Mouse (Mus musculus) gastrocnemius, adult 2 months (tissue): Measurements from ENCODE around the gene H2-D1. TPM values are rescaled to one million over a fixed set of nuclear protein-coding genes. Genes with fewer than 3 reads are reported as not detected.
"Not testable (repeated sequence)": the region's sequence is repeated elsewhere in the genome, so short reads cannot be mapped to it uniquely, and the experiment has no call there.

Source experiments
- DNase-seq: peaks from one replicate; pipeline ENCODE4 v3.0.0; 2022
- H3K27ac ChIP-seq: fragments of 200-600 bp; 2 replicates; pipeline ENCODE4 v1.8.1; 2022; ENCODE audit warnings: mild to moderate bottlenecking
- H3K4me3 ChIP-seq: fragments of 200-600 bp; 2 replicates; pipeline ENCODE4 v1.8.1; 2022; ENCODE audit warnings: mild to moderate bottlenecking, moderate library complexity
- CTCF ChIP-seq: fragments of 200-600 bp; IDR thresholded peaks from 2 replicates; pipeline ENCODE4 v1.8.1; 2022; ENCODE audit warnings: antibody characterized with exemption, mild to moderate bottlenecking, moderate library complexity
- intact Hi-C: fragments of 180-260 bp; cut with DNase I; formaldehyde crosslinking; loops from one replicate; pipeline ENCODE4 v1.15.1; 2025
- total RNA-seq, 2 experiments: library from RNA; stranded (reverse); gene quantifications; 2 replicates each; pipeline ENCODE4 v1.2.3; 2021

H2-D1 gene
- total RNA-seq, 2 experiments from 2014 or later = 30.4 to 38.5 TPM

DNA sequence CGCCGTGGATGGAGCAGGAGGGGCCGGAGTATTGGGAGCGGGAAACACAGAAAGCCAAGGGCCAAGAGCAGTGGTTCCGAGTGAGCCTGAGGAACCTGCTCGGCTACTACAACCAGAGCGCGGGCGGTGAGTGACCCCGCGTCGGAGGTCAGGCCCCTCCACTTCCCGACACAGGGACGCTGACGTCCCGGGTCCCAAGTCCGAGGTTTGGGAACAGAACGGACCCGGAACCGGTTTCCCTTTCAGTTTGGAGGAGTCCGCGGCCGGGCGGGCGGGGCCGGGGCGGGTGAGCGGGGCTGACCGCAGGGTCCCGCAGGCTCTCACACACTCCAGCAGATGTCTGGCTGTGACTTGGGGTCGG is 973 bp downstream of the H2-D1 start:
- no peak for DNase-seq
- no peak for TF ChIP-seq CTCF
- intact Hi-C loops = no loop called here
- H3K27ac ChIP-seq = peak overlapping the region; percentile 86
- peak overlapping the region; percentile 89 for H3K4me3 ChIP-seq

DNA sequence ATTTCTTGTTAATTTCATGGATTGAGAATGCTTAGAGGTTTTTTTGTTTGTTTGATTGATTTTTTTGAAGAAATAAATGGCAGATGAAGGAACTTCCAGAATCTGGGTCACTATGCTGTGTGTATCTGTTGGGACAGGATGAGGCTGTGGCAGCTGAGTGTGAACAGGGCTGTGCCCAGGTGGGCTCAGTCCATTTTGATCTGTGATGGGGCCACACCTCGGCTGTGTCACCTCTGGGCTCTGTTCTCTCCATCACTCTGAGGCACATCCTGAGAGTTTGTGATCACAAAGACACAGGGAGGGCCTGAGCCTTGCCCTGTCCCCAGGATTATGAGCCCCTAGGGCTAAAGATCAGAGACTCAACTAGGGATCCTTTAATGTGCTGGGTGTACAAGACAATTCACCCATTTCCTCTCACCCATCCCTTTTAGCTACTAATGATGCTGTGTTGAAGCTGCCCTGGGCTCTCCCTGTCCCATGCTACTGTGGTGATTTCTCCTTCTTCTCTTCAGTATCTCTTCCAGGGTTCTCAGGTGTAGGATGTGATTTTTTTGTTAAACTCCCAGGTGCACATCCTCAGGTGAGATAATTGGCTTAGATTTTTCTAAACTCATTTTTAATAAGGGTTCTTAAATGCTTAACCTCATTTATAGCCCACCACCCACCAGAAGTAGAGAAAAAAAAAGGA is 5.0 kb downstream of the H2-D1 start:
- TF ChIP-seq CTCF = no peak
- Histone ChIP-seq H3K27ac (no peak overlapping the region), H3K4me3 (no peak overlapping the region)
- no peak for DNase-seq
- intact Hi-C loops = loop anchor here (1.0 kb wide), 1 partner anchor 1272 kb away; no protein-coding TSS in a partner anchor

DNA sequence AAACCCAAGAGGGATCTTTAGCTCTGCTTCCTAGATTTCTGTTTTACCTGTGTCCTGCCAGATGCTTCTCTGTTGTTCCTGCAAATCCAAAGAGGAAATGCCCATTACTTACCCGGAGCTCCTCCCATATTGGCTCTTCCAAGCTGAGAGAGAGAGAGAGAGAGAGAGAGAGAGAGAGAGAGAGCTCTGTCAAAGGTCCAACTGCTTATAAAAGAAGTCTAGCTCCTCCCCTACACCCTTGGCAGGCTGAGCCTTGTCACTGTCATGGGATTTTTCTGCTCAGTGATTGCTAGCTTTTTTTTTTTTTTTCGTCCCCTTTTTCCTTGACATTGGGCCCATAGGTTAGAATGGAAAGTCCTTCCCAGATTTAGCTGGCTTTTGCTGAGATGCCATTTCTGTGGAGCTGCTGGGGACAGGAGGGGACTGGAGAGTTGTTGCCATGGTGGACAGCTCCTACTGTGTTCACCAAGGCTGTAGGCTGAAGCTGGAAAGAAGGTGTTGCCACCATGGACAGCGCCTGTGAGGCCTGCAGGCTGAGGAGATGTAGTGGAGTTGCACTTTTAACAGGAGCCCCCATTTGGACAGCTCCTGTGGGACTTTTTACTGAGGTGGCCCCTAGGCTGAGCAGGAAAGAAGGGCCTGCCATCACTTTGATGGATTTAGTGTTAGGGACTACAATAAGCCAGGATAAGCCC is 7.3 kb downstream of the H2-D1 start:
- no peak for TF ChIP-seq CTCF

DNA sequence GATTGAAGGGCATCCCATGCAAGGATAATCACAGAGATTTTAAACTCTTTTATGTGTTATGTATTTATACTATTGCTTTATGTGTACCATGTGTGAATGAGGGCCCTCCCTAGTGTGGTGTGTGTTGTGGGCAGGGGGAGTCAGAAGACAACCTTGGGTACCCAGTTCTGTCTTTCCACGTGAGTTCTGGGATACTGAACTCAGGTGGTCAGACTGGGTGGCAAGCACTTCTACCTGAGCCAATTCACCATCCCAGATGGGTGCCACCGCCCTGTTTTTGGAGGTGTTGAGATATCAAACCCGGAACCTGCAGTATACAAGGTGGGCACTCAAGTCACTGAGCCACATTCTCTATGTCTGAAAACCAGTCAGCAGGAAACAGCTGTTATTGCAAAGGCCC is 9.7 kb downstream of the H2-D1 start:
- intact Hi-C loops = no loop called here
- no peak for TF ChIP-seq CTCF

More for the DNA sequence above, 7.3 kb downstream of the H2-D1 start:
- H3K27ac ChIP-seq = no peak overlapping the region
- DNase-seq = no peak
- intact Hi-C loops = no loop called here
- no peak overlapping the region for H3K4me3 ChIP-seq

DNA sequence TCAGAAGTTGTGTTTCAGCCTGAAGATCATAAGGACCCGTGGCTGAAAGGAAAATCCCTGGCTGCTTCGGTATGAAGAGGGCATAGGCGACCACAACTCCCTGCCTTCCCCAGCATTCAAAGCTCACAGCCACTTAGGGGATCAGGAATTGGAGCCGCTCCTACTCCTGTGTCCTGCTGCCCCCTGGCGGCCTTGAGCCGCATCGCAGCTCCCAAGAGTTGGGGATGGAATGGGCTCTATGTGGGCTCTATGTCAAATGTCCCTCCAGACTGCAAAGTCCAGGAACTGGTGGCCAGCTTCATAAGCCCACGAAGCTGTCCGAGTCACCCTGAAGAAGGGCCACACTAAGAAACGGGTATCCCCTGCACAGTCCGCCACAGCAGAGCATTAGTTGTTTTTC is 12.2 kb downstream of the H2-D1 start:
- no peak overlapping the region for H3K4me3 ChIP-seq
- DNase-seq = peak; percentile 88
- no peak; the same call in 1 of the 2 replicates for TF ChIP-seq CTCF
- H3K27ac ChIP-seq = no peak overlapping the region
- intact Hi-C loops = loop anchor here (1.0 kb wide), 1 partner anchor 16 kb away; no protein-coding TSS in a partner anchor

More for the DNA sequence above, 9.7 kb downstream of the H2-D1 start:
- DNase-seq = no peak
- H3K4me3 ChIP-seq = no peak overlapping the region
- H3K27ac ChIP-seq = no peak overlapping the region

DNA sequence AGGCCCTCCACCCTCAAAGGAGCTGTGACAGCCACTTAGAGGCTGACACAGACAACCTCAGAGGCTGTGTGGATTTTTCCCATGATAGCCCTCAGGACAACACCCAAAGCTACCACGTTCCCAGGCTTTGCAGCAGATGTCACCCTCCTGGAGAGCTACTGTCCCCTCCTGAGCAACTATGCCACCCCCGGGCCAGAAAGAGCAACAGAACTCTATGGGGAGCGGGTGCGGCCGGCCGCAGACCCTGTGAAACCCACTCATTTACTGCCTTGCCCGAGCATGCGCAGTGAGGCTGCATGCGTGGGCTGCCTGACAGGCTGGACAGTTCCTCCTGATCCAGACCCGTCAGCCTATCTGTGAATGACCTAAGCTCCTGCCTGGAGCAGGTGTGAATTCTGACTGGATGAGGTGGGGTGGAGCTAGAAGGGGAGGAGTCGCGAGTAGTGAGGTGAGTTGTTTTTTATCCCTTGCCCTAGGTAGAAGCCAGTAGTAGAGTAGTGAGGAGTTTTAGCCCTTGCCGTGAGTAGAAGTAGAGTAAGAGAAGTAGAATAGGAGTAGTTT is 13.9 kb downstream of the H2-D1 start:
- Histone ChIP-seq H3K4me3 (no peak overlapping the region), H3K27ac (no peak overlapping the region)
- no peak for DNase-seq
- TF ChIP-seq CTCF = no peak
- intact Hi-C loops = no loop called here

DNA sequence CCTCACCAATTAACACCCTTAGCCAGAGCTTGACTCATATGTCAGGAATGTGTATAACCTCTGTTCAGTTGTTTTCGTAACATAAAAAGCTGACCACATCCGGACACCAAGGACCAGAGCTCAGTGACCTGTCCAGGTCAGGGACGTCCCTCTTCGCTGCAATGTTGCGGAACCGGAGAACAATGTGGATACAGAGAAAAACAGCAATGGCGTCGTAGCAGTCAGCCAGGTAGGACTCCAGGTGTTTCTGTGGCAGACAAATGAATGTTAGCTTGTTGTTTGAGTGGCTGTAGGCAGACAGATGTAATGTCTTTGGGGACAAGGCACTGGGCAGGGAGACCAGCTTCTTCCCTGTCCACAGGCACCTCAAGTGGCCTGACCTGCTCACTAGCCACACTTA is 15.5 kb downstream of the H2-D1 start:
- no peak for DNase-seq
- no peak overlapping the region for H3K4me3 ChIP-seq
- H3K27ac ChIP-seq = no peak overlapping the region
- intact Hi-C loops = loop anchor here (2.0 kb wide), 1 partner anchor 1317 kb away; no protein-coding TSS in a partner anchor
- no peak for TF ChIP-seq CTCF

DNA sequence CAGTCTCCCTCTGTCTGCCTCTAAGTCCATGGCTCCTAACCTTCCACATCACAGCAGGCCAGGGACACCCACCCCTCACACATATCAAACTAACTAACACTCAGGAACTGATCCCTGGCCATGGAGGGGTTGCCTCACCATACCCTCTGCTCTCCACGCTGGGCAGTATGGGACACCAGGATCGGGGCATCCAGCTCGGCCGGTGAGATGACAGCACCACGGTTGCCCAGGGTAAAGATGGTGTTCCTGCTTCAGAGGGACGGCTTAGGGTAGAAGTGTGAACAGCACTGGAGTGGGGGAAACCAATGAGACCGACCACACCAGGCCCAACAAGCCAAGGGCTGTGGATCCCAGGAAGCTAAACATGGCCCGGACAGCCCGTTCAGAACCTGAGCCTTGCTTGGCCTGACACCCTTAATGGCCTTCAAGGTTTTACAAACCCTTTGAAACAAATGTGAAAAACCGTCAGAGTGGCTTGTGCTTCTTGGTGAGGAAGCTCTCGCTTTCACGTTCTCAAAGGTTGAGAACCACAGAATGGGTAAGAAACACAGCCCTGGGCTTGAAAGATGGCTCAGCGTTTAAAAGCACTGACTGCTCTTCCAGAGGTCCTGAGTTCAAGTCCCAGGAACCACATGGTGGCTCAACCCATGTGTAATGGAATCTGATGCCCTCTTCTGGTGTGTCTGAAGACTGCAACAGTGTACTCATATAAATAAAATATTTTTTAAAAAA is 16.6 kb downstream of the H2-D1 start:
- H3K27ac ChIP-seq = no peak overlapping the region
- no peak; the same call in 1 of the 2 replicates for TF ChIP-seq CTCF
- intact Hi-C loops = loop anchor here (2.0 kb wide), 1 partner anchor 1318 kb away; no protein-coding TSS in a partner anchor
- no peak for DNase-seq
- H3K4me3 ChIP-seq = no peak overlapping the region

DNA sequence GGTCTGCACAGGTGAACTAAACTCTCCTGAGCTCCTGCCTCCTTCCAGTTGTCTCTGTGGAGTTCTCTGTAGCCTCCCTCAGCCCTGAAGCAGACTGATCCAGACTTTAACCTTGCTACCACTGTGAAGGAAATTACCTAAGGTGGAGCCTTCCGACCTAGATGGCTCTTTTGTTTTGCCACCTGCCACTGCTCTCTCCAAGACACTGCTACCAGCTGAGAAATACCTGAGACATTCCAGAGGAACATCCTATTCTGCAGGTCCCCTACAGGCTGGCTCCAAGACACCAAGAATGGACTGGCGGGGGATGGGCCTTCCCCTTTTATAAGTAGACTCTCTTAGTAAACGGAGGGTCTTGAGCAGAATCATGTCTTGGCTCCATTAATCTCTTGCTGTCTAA is 17.7 kb downstream of the H2-D1 start:
- no peak for TF ChIP-seq CTCF
- H3K27ac ChIP-seq = no peak overlapping the region
- intact Hi-C loops = no loop called here
- DNase-seq = no peak
- H3K4me3 ChIP-seq = no peak overlapping the region

DNA sequence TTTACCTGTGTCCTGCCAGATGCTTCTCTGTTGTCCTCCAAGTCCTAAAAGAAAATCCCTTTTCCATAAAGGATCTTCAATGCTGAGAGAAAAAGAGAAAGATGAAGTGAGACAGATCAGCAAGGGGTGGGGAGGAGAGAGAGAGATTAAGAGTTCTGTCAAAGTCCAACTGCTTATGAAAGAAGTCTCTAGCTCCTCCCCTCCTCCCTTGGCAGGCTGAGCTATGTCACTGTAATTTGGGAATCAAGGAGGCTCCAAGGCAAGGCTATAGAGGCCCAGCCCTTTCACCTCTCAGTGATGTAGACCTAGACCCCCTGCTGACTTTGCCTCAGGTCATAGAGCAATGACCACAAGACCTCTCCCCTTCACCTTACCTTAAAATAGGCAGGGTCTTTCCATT is 22.9 kb downstream of the H2-D1 start:
- no peak for TF ChIP-seq CTCF
- no peak overlapping the region for H3K27ac ChIP-seq
- no peak overlapping the region for H3K4me3 ChIP-seq

DNA sequence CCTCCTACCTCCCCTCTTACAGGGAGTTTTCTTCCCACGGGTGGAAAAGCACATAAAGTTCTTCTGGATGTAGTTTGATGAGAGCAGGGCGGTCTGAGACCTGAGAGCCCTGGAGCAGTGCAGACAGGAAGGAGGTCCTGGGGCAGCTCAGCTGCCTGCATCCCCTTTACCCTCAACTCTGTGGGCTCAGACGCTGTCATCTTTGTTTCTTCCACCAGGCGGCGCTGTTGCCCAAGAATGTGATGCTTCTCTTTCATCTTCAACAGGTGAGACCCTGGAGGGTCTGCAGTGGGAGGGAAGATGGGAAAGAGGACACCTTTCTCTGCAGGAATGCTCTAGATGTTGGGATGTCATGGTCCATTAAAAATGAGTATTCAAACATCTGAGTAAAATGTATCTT is 33.3 kb downstream of the H2-D1 start:
- H3K27ac ChIP-seq, intact Hi-C loops, H3K4me3 ChIP-seq: not testable (repeated sequence)
- TF ChIP-seq CTCF = peak; percentile 74
- peak; percentile 45 for DNase-seq

More for the DNA sequence above, 22.9 kb downstream of the H2-D1 start:
- no peak for DNase-seq
- intact Hi-C loops = no loop called here

DNA sequence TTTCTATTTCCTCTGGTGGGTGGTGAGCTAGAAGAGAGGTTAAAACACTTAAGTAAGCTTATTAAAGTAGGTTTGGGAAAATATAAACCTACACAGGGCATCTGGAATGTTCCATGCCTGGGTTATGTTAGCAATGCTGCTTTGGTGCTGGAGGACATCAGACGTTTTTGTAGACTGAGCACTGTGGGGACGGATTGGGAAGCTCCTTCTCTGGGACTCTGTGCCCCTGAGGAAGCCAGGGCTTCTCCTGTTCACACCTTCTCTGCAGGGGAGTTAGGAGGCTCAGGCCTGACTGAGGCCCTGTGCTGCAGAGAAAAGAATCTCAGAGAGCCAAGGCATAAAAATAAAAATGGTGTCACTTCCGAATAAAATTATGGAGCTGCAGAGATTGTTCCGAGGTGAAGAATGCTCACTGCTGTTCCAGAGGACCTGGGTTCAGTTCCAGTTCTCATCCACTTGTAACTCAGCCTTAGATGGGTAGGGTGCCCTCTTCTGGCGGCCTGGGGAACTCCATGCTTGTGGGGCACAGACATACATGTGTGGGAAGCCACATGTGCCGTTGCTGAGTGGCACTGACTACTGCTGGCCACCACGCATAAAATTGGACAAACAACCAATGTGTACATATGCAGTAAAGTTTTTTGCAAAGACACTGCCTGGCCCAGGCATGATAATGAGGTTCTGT is 37.9 kb downstream of the H2-D1 start:
- intact Hi-C loops = not testable (repeated sequence)

More for the DNA sequence above, 37.9 kb downstream of the H2-D1 start:
- not testable (repeated sequence) for DNase-seq, H3K27ac ChIP-seq, H3K4me3 ChIP-seq
